Mouse (Mus musculus): ENCODE data around the gene Riok2. TPM values are rescaled to one million over a fixed set of nuclear protein-coding genes. Genes with fewer than 3 reads are reported as not detected.

The Riok2 gene
- polyA plus RNA-seq, 1 experiment = 10.2 TPM

GRCm38 (mm10) chr17:17375581-17375980 lies 1.5 kb downstream of the Riok2 start:
- DNase-seq = no peak
- no peaks in the 10 kb centered on the region for H3K27me3 ChIP-seq (ENCODE audit: control insufficient read depth, insufficient read depth, low read length)
- H3K36me3 ChIP-seq (ENCODE audit: control insufficient read depth, insufficient read depth, low read length) = peaks cover 3% of the 10 kb centered on the region
- no peak for TF ChIP-seq CTCF (IDR thresholded peaks at IDR 0.05; ENCODE audit: borderline replicate concordance, control insufficient read depth, extremely low read depth, insufficient read depth, low read length, poor library complexity)
- H3K4me1 ChIP-seq (replicated peaks; ENCODE audit: control insufficient read depth, insufficient read depth, low read length) = no peaks in the 10 kb centered on the region
- H3K4me3 ChIP-seq (ENCODE audit: control insufficient read depth, insufficient read depth, low read length) = no peak overlapping the region
- H3K27ac ChIP-seq (ENCODE audit: control insufficient read depth, insufficient read depth, low read length) = no peak overlapping the region
- 78% methylated on average over 3 of the region's 3 CpGs for WGBS

DNA sequence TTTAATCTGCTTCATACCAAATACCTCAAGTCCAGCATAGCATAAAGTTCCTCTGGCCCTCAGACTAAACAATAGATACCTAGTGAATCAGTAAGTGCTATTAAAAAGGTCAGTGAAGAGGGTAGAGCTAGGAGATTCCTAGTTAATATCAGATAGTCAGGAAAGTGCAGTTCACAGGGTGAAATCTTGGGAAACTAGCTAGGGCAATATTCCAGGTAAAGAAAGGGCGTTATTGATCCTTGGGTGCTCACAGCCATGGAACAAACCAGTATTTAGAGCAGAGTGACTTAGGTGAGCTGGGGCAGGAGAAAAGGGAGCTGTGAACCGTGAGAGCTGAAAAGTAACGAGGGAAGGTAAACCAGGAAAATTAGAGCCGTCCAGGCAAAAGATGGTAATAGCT lies 9.6 kb downstream of the Riok2 start:
- no peak overlapping the region for H3K4me3 ChIP-seq (ENCODE audit: control insufficient read depth, insufficient read depth, low read length)
- H3K27ac ChIP-seq (ENCODE audit: control insufficient read depth, insufficient read depth, low read length) = no peak overlapping the region
- 99% methylated on average over 4 of the region's 4 CpGs for WGBS
- H3K4me1 ChIP-seq (replicated peaks; ENCODE audit: control insufficient read depth, insufficient read depth, low read length) = no peaks in the 10 kb centered on the region
- TF ChIP-seq CTCF (IDR thresholded peaks at IDR 0.05; ENCODE audit: borderline replicate concordance, control insufficient read depth, extremely low read depth, insufficient read depth, low read length, poor library complexity) (no peak), POLR2A (IDR thresholded peaks at IDR 0.05; ENCODE audit: control insufficient read depth, extremely low read depth, insufficient read depth, low read length, poor library complexity) (no peak)
- no peak for DNase-seq
- no peaks in the 10 kb centered on the region for H3K27me3 ChIP-seq (ENCODE audit: control insufficient read depth, insufficient read depth, low read length)
- H3K36me3 ChIP-seq (ENCODE audit: control insufficient read depth, insufficient read depth, low read length) = peaks cover 30% of the 10 kb centered on the region

- Histone ChIP-seq H3K27ac (ENCODE audit: control insufficient read depth, insufficient read depth, low read length) (no peak overlapping the region), H3K36me3 (ENCODE audit: control insufficient read depth, insufficient read depth, low read length) (peaks cover 29% of the 10 kb centered on the region), H3K27me3 (ENCODE audit: control insufficient read depth, insufficient read depth, low read length) (no peaks in the 10 kb centered on the region), H3K4me3 (ENCODE audit: control insufficient read depth, insufficient read depth, low read length) (no peak overlapping the region), H3K4me1 (replicated peaks; ENCODE audit: control insufficient read depth, insufficient read depth, low read length) (no peaks in the 10 kb centered on the region)
- 99% methylated on average over 3 of the region's 3 CpGs for WGBS
- no peak for DNase-seq
- TF ChIP-seq CTCF (IDR thresholded peaks at IDR 0.05; ENCODE audit: borderline replicate concordance, control insufficient read depth, extremely low read depth, insufficient read depth, low read length, poor library complexity) (no peak), POLR2A (IDR thresholded peaks at IDR 0.05; ENCODE audit: control insufficient read depth, extremely low read depth, insufficient read depth, low read length, poor library complexity) (no peak)
Measured at GRCm38 (mm10) chr17:17384502-17384901, 10.4 kb downstream of the Riok2 start.

GRCm38 (mm10) chr17:17386117-17386516 lies 12.0 kb downstream of the Riok2 start:
- Histone ChIP-seq H3K27ac (ENCODE audit: control insufficient read depth, insufficient read depth, low read length) (no peak overlapping the region), H3K36me3 (ENCODE audit: control insufficient read depth, insufficient read depth, low read length) (peaks cover 34% of the 10 kb centered on the region), H3K27me3 (ENCODE audit: control insufficient read depth, insufficient read depth, low read length) (no peaks in the 10 kb centered on the region), H3K4me3 (ENCODE audit: control insufficient read depth, insufficient read depth, low read length) (no peak overlapping the region), H3K4me1 (replicated peaks; ENCODE audit: control insufficient read depth, insufficient read depth, low read length) (no peaks in the 10 kb centered on the region)
- TF ChIP-seq POLR2A (IDR thresholded peaks at IDR 0.05; ENCODE audit: control insufficient read depth, extremely low read depth, insufficient read depth, low read length, poor library complexity) (no peak), CTCF (IDR thresholded peaks at IDR 0.05; ENCODE audit: borderline replicate concordance, control insufficient read depth, extremely low read depth, insufficient read depth, low read length, poor library complexity) (no peak)
- 97% methylated on average over 2 of the region's 2 CpGs for WGBS
- no peak for DNase-seq

DNA sequence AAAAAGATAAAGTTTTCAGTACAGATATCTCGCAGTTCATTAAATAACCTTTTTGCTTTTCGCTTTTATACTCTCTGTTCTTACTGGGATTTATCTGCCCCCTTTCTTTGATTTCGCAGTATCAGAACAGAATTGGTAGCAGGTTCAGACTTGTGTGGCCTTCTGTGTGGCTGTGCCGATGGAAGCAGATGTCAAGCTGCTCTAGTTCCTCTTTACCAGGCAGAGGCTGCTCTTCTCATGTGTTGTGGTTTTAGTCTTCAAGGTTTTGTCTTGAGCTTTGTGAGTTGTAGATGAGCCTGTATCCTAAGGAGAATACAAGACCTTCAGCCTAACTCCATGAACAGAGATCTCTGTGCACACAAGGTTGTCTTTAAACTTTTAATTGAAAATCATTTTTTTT lies 17.7 kb downstream of the Riok2 start:
- DNase-seq = no peak
- peaks cover 15% of the 10 kb centered on the region for H3K36me3 ChIP-seq (ENCODE audit: control insufficient read depth, insufficient read depth, low read length)
- H3K27ac ChIP-seq (ENCODE audit: control insufficient read depth, insufficient read depth, low read length) = no peak overlapping the region
- H3K27me3 ChIP-seq (ENCODE audit: control insufficient read depth, insufficient read depth, low read length) = no peaks in the 10 kb centered on the region
- no peak for TF ChIP-seq CTCF (IDR thresholded peaks at IDR 0.05; ENCODE audit: borderline replicate concordance, control insufficient read depth, extremely low read depth, insufficient read depth, low read length, poor library complexity)
- no peak for TF ChIP-seq POLR2A (IDR thresholded peaks at IDR 0.05; ENCODE audit: control insufficient read depth, extremely low read depth, insufficient read depth, low read length, poor library complexity)
- H3K4me3 ChIP-seq (ENCODE audit: control insufficient read depth, insufficient read depth, low read length) = no peak overlapping the region
- WGBS = 55% methylated on average over 4 of the region's 4 CpGs
- H3K4me1 ChIP-seq (replicated peaks; ENCODE audit: control insufficient read depth, insufficient read depth, low read length) = no peaks in the 10 kb centered on the region

GRCm38 (mm10) chr17:17392863-17393262 lies 18.8 kb downstream of the Riok2 start:
- Histone ChIP-seq H3K27ac (ENCODE audit: control insufficient read depth, insufficient read depth, low read length) (no peak overlapping the region), H3K27me3 (ENCODE audit: control insufficient read depth, insufficient read depth, low read length) (no peaks in the 10 kb centered on the region), H3K4me1 (replicated peaks; ENCODE audit: control insufficient read depth, insufficient read depth, low read length) (no peaks in the 10 kb centered on the region), H3K4me3 (ENCODE audit: control insufficient read depth, insufficient read depth, low read length) (no peak overlapping the region), H3K36me3 (ENCODE audit: control insufficient read depth, insufficient read depth, low read length) (peaks cover 8% of the 10 kb centered on the region; the same call in 1 of the 2 replicates)
- WGBS = 87% methylated on average over 7 of the region's 7 CpGs
- no peak for DNase-seq
- TF ChIP-seq CTCF (IDR thresholded peaks at IDR 0.05; ENCODE audit: borderline replicate concordance, control insufficient read depth, extremely low read depth, insufficient read depth, low read length, poor library complexity) (no peak), POLR2A (IDR thresholded peaks at IDR 0.05; ENCODE audit: control insufficient read depth, extremely low read depth, insufficient read depth, low read length, poor library complexity) (no peak)

- Histone ChIP-seq H3K36me3 (ENCODE audit: control insufficient read depth, insufficient read depth, low read length) (peaks cover 8% of the 10 kb centered on the region; the same call in 1 of the 2 replicates), H3K27me3 (ENCODE audit: control insufficient read depth, insufficient read depth, low read length) (no peaks in the 10 kb centered on the region), H3K4me1 (replicated peaks; ENCODE audit: control insufficient read depth, insufficient read depth, low read length) (no peaks in the 10 kb centered on the region), H3K4me3 (ENCODE audit: control insufficient read depth, insufficient read depth, low read length) (no peak overlapping the region), H3K27ac (ENCODE audit: control insufficient read depth, insufficient read depth, low read length) (no peak overlapping the region)
- TF ChIP-seq POLR2A (IDR thresholded peaks at IDR 0.05; ENCODE audit: control insufficient read depth, extremely low read depth, insufficient read depth, low read length, poor library complexity) (no peak), CTCF (IDR thresholded peaks at IDR 0.05; ENCODE audit: borderline replicate concordance, control insufficient read depth, extremely low read depth, insufficient read depth, low read length, poor library complexity) (no peak)
- no peak for DNase-seq
- 95% methylated on average over 6 of the region's 6 CpGs for WGBS
Measured at GRCm38 (mm10) chr17:17393300-17393699, 19.2 kb downstream of the Riok2 start.

Measured in thymus, adult 2 months (tissue).